Mouse (Mus musculus): Measurements from ENCODE around the gene Enox1.

GRCm38 (mm10) chr14:77280454-77280853 is 123.9 kb downstream of the Enox1 start:
- TF ChIP-seq CTCF (IDR thresholded peaks at IDR 0.05; ENCODE audit: control insufficient read depth, insufficient read depth, low read length) (no peak), POLR2A (IDR thresholded peaks at IDR 0.05; ENCODE audit: borderline replicate concordance, control insufficient read depth, low read depth, low read length) (no peak)
